Mouse (Mus musculus) small intestine, adult 2 months (tissue): Measurements from ENCODE around the gene Kcnj3. TPM values are rescaled to one million over a fixed set of nuclear protein-coding genes. Genes with fewer than 3 reads are reported as not detected.

ENCODE experiments used
- H3K27ac ChIP-seq: fragments of 200-500 bp; 2 replicates; pipeline ENCODE4 v1.5.1; 2012; ENCODE audit warnings: low read depth, low read length, control low read depth, inconsistent platforms; ENCODE audit not compliant: insufficient read depth
- H3K27me3 ChIP-seq: fragments of 200-500 bp; 2 replicates; pipeline ENCODE4 v1.6.1; 2012; ENCODE audit warnings: mild to moderate bottlenecking, moderate library complexity, low read length, inconsistent platforms; ENCODE audit not compliant: control insufficient read depth, insufficient read depth
- H3K36me3 ChIP-seq: fragments of 200-500 bp; 2 replicates; pipeline ENCODE4 v1.6.1; 2012; ENCODE audit warnings: mild to moderate bottlenecking, low read length, control low read depth, inconsistent platforms; ENCODE audit not compliant: control insufficient read depth, insufficient read depth
- H3K4me1 ChIP-seq: fragments of 200-500 bp; 2 replicates; pipeline ENCODE4 v1.6.1; 2012; ENCODE audit warnings: low read length, inconsistent platforms, mixed read lengths; ENCODE audit not compliant: control insufficient read depth, insufficient read depth, insufficient read length
- H3K4me3 ChIP-seq: fragments of 200-500 bp; 2 replicates; pipeline ENCODE4 v1.5.1; 2012; ENCODE audit warnings: low read depth, mild to moderate bottlenecking, control low read depth, inconsistent platforms, low read length, moderate library complexity
- CTCF ChIP-seq: fragments of 200-500 bp; IDR thresholded peaks from 2 replicates; pipeline ENCODE4 v1.5.1; 2012; ENCODE audit warnings: low read depth, mild to moderate bottlenecking, control low read depth, inconsistent platforms, low read length, moderate library complexity, mixed read lengths; ENCODE audit not compliant: insufficient replicate concordance, insufficient read length; ENCODE audit errors: extremely low read depth
- POLR2A ChIP-seq: fragments of 200-500 bp; IDR thresholded peaks from 2 replicates; pipeline ENCODE4 v1.6.1; 2012; ENCODE audit warnings: low read depth, mild to moderate bottlenecking, control low read depth, inconsistent platforms, low read length, moderate library complexity
- WGBS: fragments of 180-500 bp; shearing (Covaris S2); methylation state at CpG from one replicate; pipeline ENCODE4 v1.1.7; 2018; 5-methylcytosine and 5-hydroxymethylcytosine counted together
- polyA plus RNA-seq: library from polyadenylated mRNA; depleted of rRNA; stranded (reverse); fragments of >200 nt; gene quantifications from 2 replicates; pipeline ENCODE4 v1.2.3, GENCODE M21; 2012

The Kcnj3 gene
- polyA plus RNA-seq, 1 experiment = 0.30 TPM

GRCm38 (mm10) chr2:55580286-55580685 lies 144.5 kb downstream of the Kcnj3 start:
- Histone ChIP-seq H3K27me3 (no peaks in the 10 kb centered on the region), H3K27ac (no peak overlapping the region), H3K4me3 (no peak overlapping the region), H3K4me1 (no peaks in the 10 kb centered on the region), H3K36me3 (no peaks in the 10 kb centered on the region)
- TF ChIP-seq POLR2A = no peak
- TF ChIP-seq CTCF = no peak
- 69% methylated on average over 2 of the region's 2 CpGs for WGBS

- no peak overlapping the region for H3K27ac ChIP-seq
- no peaks in the 10 kb centered on the region for H3K36me3 ChIP-seq
- no peaks in the 10 kb centered on the region for H3K27me3 ChIP-seq
- WGBS = 59% methylated on average over 3 of the region's 3 CpGs
- TF ChIP-seq CTCF (no peak), POLR2A (no peak)
- no peak overlapping the region for H3K4me3 ChIP-seq
- no peaks in the 10 kb centered on the region for H3K4me1 ChIP-seq
Observed at GRCm38 (mm10) chr2:55591226-55591988, 155.6 kb downstream of the Kcnj3 start.
